Mouse (Mus musculus): ENCODE measurements at regions not wholly inside any gene's neighbourhood (a gene's known extent, or its start where the extent isn't known, plus 50 kb on each side); places are given as distances from the start of the nearest gene placed in this dataset.

- no peak for TF ChIP-seq GATA4 (IDR thresholded peaks at IDR 0.05; ENCODE audit: insufficient replicate concordance, low read length)
Observed at GRCm38 (mm10) chr6:117104047-117104446, 64.3 kb upstream of the Cxcl12 start.

GRCm38 (mm10) chr6:117104463-117104862 lies 63.9 kb upstream of the Cxcl12 start:
- TF ChIP-seq GATA4 (IDR thresholded peaks at IDR 0.05; ENCODE audit: insufficient replicate concordance, low read length): no peak

- TF ChIP-seq GATA4 (IDR thresholded peaks at IDR 0.05; ENCODE audit: insufficient replicate concordance, low read length): no peak
Observed at GRCm38 (mm10) chr6:117105182-117105589, 63.1 kb upstream of the Cxcl12 start.

GRCm38 (mm10) chr6:117110291-117110690 lies 58.0 kb upstream of the Cxcl12 start:
- no peak for TF ChIP-seq GATA4 (IDR thresholded peaks at IDR 0.05; ENCODE audit: insufficient replicate concordance, low read length)

- TF ChIP-seq GATA4 (IDR thresholded peaks at IDR 0.05; ENCODE audit: insufficient replicate concordance, low read length): no peak
Observed at GRCm38 (mm10) chr6:117114859-117115258, 53.5 kb upstream of the Cxcl12 start.

- TF ChIP-seq GATA4 (IDR thresholded peaks at IDR 0.05; ENCODE audit: insufficient replicate concordance, low read length): no peak
Observed at GRCm38 (mm10) chr6:117118081-117118480, 50.3 kb upstream of the Cxcl12 start.
